In genomic region chr13:21169121-21169656, GRCm38 (mm10) we compare ENCODE assay signal across 9 mouse cellular contexts. TPM values are rescaled to one million over a fixed set of nuclear protein-coding genes. Genes with fewer than 3 reads are reported as not detected.
DNase-seq lines count a peak whose midpoint lies in the region; ATAC-seq and TF ChIP-seq lines count a peak whose summit lies in the region.
"Had no signal": no experiment of that assay in that cellular context is flagged by ENCODE, and none has a peak within 500 bp of the region (broad histone marks: within the 10 kb centered on the region; RNA-seq: fewer than 3 reads in every experiment).

No protein-coding gene starts in this region.

- peak overlapping the region; percentile 72 for H3K4me2 ChIP-seq in forebrain, embryonic 16.5 days (ENCODE audit: low read length)
- H3K4me2 ChIP-seq in liver, embryonic 11.5 days = peak overlapping the region; percentile 99
- peak overlapping the region; percentile 84 for H3K4me2 ChIP-seq in stomach, postnatal 0 days (replicated peaks; ENCODE audit: low read depth)

- DNase-seq in heart, embryonic 10.5 days (ENCODE audit: low spot score) = no peak
- no peak for DNase-seq in heart, adult 9 months (ENCODE audit: low spot score in 2 of 2)
- no peak for DNase-seq in G1E (ENCODE audit: low spot score)
- no peak for DNase-seq in liver, embryonic 11.5 days (ENCODE audit: low spot score)
- no peak for DNase-seq in stomach, postnatal 0 days (ENCODE audit: low spot score)
- no peak for DNase-seq in left cerebral cortex, adult 9 months (ENCODE audit: low spot score in 2 of 2)
- DNase-seq in testis, postnatal 14 days (ENCODE audit: low spot score) = no peak

- 4% methylated on average over 14 of the region's 14 CpGs for WGBS in heart, embryonic 10.5 days
- 3% methylated on average over 14 of the region's 14 CpGs for WGBS in forebrain, embryonic 16.5 days
- 2% methylated on average over 14 of the region's 14 CpGs for WGBS in liver, embryonic 11.5 days
- 2% methylated on average over 14 of the region's 14 CpGs for WGBS in stomach, postnatal 0 days

- H3K9ac ChIP-seq in forebrain, embryonic 16.5 days (replicated peaks; ENCODE audit: low read depth, low read length) = 0 out of 2 replicates have a peak overlapping the region, but pooled peaks have one; percentile 18
- 0 out of 2 replicates have a peak overlapping the region, but pooled peaks have one; percentile 4 for H3K9ac ChIP-seq in liver, embryonic 11.5 days (ENCODE audit: low read depth, low read length)
- H3K9ac ChIP-seq in stomach, postnatal 0 days (ENCODE audit: low read length) = no peak overlapping the region; the same call in 1 of the 2 replicates

- H3K9me3 ChIP-seq in heart, embryonic 10.5 days = no peaks in the 10 kb centered on the region
- no peaks in the 10 kb centered on the region for H3K9me3 ChIP-seq in G1E (replicated peaks)
- no peaks in the 10 kb centered on the region for H3K9me3 ChIP-seq in forebrain, embryonic 16.5 days (ENCODE audit: control insufficient read depth, low read length)
- H3K9me3 ChIP-seq in liver, embryonic 11.5 days (ENCODE audit: control insufficient read depth, low read length) = no peaks in the 10 kb centered on the region
- no peaks in the 10 kb centered on the region for H3K9me3 ChIP-seq in stomach, postnatal 0 days (ENCODE audit: control insufficient read depth, low read length)

- H3K27me3 ChIP-seq in heart, embryonic 10.5 days (ENCODE audit: insufficient read depth, poor library complexity, severe bottlenecking) = no peaks in the 10 kb centered on the region
- peaks cover 4% of the 10 kb centered on the region for H3K27me3 ChIP-seq in G1E (ENCODE audit: insufficient read depth, low read length)
- no peaks in the 10 kb centered on the region for H3K27me3 ChIP-seq in forebrain, embryonic 16.5 days (replicated peaks; ENCODE audit: control insufficient read depth, insufficient read depth, low read length)
- H3K27me3 ChIP-seq in liver, embryonic 11.5 days (replicated peaks; ENCODE audit: control insufficient read depth, insufficient read depth, low read length) = no peaks in the 10 kb centered on the region; the same call in 1 of the 2 replicates
- no peaks in the 10 kb centered on the region for H3K27me3 ChIP-seq in stomach, postnatal 0 days (ENCODE audit: control insufficient read depth, insufficient read depth, low read length)

- no peak for TF ChIP-seq EP300 in stomach, postnatal 0 days (optimal IDR thresholded peaks at IDR 0.05)

- H3K4me1 ChIP-seq in heart, embryonic 10.5 days = peaks cover 9% of the 10 kb centered on the region; the same call in 1 of the 2 replicates
- peaks cover 47% of the 10 kb centered on the region for H3K4me1 ChIP-seq in G1E (ENCODE audit: insufficient read depth, low read depth, low read length)
- peaks cover 20% of the 10 kb centered on the region for H3K4me1 ChIP-seq in forebrain, embryonic 16.5 days (replicated peaks; ENCODE audit: control insufficient read depth, insufficient read depth, low read length)
- peaks cover 8% of the 10 kb centered on the region for H3K4me1 ChIP-seq in liver, embryonic 11.5 days (replicated peaks; ENCODE audit: control insufficient read depth, insufficient read depth, low read length)
- H3K4me1 ChIP-seq in stomach, postnatal 0 days (replicated peaks; ENCODE audit: control insufficient read depth, insufficient read depth) = no peaks in the 10 kb centered on the region

- H3K36me3 ChIP-seq in heart, embryonic 10.5 days = no peaks in the 10 kb centered on the region
- H3K36me3 ChIP-seq in G1E (replicated peaks) = no peaks in the 10 kb centered on the region
- no peaks in the 10 kb centered on the region for H3K36me3 ChIP-seq in forebrain, embryonic 16.5 days (ENCODE audit: control insufficient read depth, insufficient read depth)
- H3K36me3 ChIP-seq in liver, embryonic 11.5 days (ENCODE audit: control insufficient read depth, insufficient read depth, low read length) = no peaks in the 10 kb centered on the region
- no peaks in the 10 kb centered on the region for H3K36me3 ChIP-seq in stomach, postnatal 0 days (ENCODE audit: control insufficient read depth, insufficient read depth, low read length)

- no peak for TF ChIP-seq CTCF in G1E (IDR thresholded peaks at IDR 0.05; ENCODE audit: low read depth, low read length)
- TF ChIP-seq CTCF in stomach, postnatal 0 days (IDR thresholded peaks at IDR 0.05; ENCODE audit: low read depth) = no peak

- peak overlapping the region; percentile 71 for H3K4me3 ChIP-seq in heart, embryonic 10.5 days
- peak overlapping the region; percentile 70 for H3K4me3 ChIP-seq in G1E (ENCODE audit: low read depth, low read length)
- H3K4me3 ChIP-seq in forebrain, embryonic 16.5 days (replicated peaks; ENCODE audit: low read length) = peak overlapping the region; percentile 48
- peak overlapping the region; percentile 69 for H3K4me3 ChIP-seq in liver, embryonic 11.5 days (ENCODE audit: low read depth, low read length)
- H3K4me3 ChIP-seq in stomach, postnatal 0 days (ENCODE audit: low read depth, low read length) = peak overlapping the region; percentile 46

- ATAC-seq in G1E (ENCODE audit: extremely low read depth, insufficient number of reproducible peaks, low FRiP score, poor library complexity, severe bottlenecking) = no peak
- no peak for ATAC-seq in forebrain, embryonic 16.5 days
- no peak for ATAC-seq in liver, embryonic 11.5 days (replicated peaks; ENCODE audit: low FRiP score)
- no peak for ATAC-seq in stomach, postnatal 0 days (ENCODE audit: low FRiP score, low TSS enrichment)

- H3K27ac ChIP-seq in heart, embryonic 10.5 days = no peak overlapping the region
- H3K27ac ChIP-seq in forebrain, embryonic 16.5 days (ENCODE audit: low read length) = no peak overlapping the region
- H3K27ac ChIP-seq in liver, embryonic 11.5 days (ENCODE audit: low read depth, low read length) = no peak overlapping the region
- H3K27ac ChIP-seq in stomach, postnatal 0 days (replicated peaks) = 0 out of 2 replicates have a peak overlapping the region, but pooled peaks have one; percentile 59

RNA-seq across cellular contexts. Expression of gene Trim27, which starts 10.1 kb away (rescaled TPM):
- polyA plus RNA-seq in heart, embryonic 10.5 days (2016; fragmentation: Nextera tagmentation; extraction: Ambion mirVana) = 108 and 152 TPM in 2 replicates
- 91.5 and 93.2 TPM in 2 replicates for total RNA-seq in G1E (2014; fragmentation: Nextera tagmentation)
- total RNA-seq in G1E (2017) = 173 and 196 TPM in 2 replicates
- 139 and 188 TPM in 2 replicates for polyA plus RNA-seq in G1E (2012)
- 89.7 and 96.6 TPM in 2 replicates for polyA plus RNA-seq in forebrain, embryonic 16.5 days (2015; fragmentation: Nextera tagmentation; extraction: Ambion mirVana)
- polyA plus RNA-seq in liver, embryonic 11.5 days (2014; fragmentation: Nextera tagmentation; extraction: Ambion mirVana) = 165 and 175 TPM in 2 replicates
- 58.5 and 60.2 TPM in 2 replicates for polyA plus RNA-seq in stomach, postnatal 0 days (2015; fragmentation: Nextera tagmentation; extraction: Ambion mirVana)

RNA-seq across cellular contexts. Expression of gene Olfr1368, which starts 23.5 kb away (rescaled TPM):
- not detected in 2 replicates for polyA plus RNA-seq in heart, embryonic 10.5 days (2016; fragmentation: Nextera tagmentation; extraction: Ambion mirVana)
- total RNA-seq in G1E (2014; fragmentation: Nextera tagmentation) = not detected in 2 replicates
- 0.11 TPM in 1 of 2 replicates, not detected in the other for total RNA-seq in G1E (2017)
- not detected in 2 replicates for polyA plus RNA-seq in G1E (2012)
- polyA plus RNA-seq in forebrain, embryonic 16.5 days (2015; fragmentation: Nextera tagmentation; extraction: Ambion mirVana) = not detected in 2 replicates
- polyA plus RNA-seq in liver, embryonic 11.5 days (2014; fragmentation: Nextera tagmentation; extraction: Ambion mirVana) = not detected in 2 replicates
- polyA plus RNA-seq in stomach, postnatal 0 days (2015; fragmentation: Nextera tagmentation; extraction: Ambion mirVana) = not detected in 2 replicates
- total RNA-seq: layer of hippocampus, postnatal 36 days had no signal

RNA-seq across cellular contexts. Expression of gene Olfr263, which starts 39.8 kb away (rescaled TPM):
- polyA plus RNA-seq in heart, embryonic 10.5 days (2016; fragmentation: Nextera tagmentation; extraction: Ambion mirVana) = not detected in 2 replicates
- total RNA-seq in G1E (2014; fragmentation: Nextera tagmentation) = not detected in 2 replicates
- 0.11 TPM in 1 of 2 replicates, not detected in the other for total RNA-seq in G1E (2017)
- polyA plus RNA-seq in G1E (2012) = not detected in 2 replicates
- polyA plus RNA-seq in forebrain, embryonic 16.5 days (2015; fragmentation: Nextera tagmentation; extraction: Ambion mirVana) = not detected in 2 replicates
- polyA plus RNA-seq in liver, embryonic 11.5 days (2014; fragmentation: Nextera tagmentation; extraction: Ambion mirVana) = not detected in 2 replicates
- polyA plus RNA-seq in stomach, postnatal 0 days (2015; fragmentation: Nextera tagmentation; extraction: Ambion mirVana) = not detected in 2 replicates
- total RNA-seq: layer of hippocampus, postnatal 36 days had no signal

RNA-seq across cellular contexts. Expression of gene Olfr1369-ps1, which starts 57.9 kb away (rescaled TPM):
- polyA plus RNA-seq in heart, embryonic 10.5 days (2016; fragmentation: Nextera tagmentation; extraction: Ambion mirVana) = 0.07 and 0.10 TPM in 2 replicates
- total RNA-seq in G1E (2014; fragmentation: Nextera tagmentation) (0.23 TPM in 1 of 2 replicates, not detected in the other), G1E (2017) (0.06 TPM in 1 of 2 replicates, not detected in the other)
- not detected in 2 replicates for polyA plus RNA-seq in G1E (2012)
- not detected in 2 replicates for polyA plus RNA-seq in forebrain, embryonic 16.5 days (2015; fragmentation: Nextera tagmentation; extraction: Ambion mirVana)
- polyA plus RNA-seq in liver, embryonic 11.5 days (2014; fragmentation: Nextera tagmentation; extraction: Ambion mirVana) = 0.14 and 0.22 TPM in 2 replicates
- polyA plus RNA-seq in stomach, postnatal 0 days (2015; fragmentation: Nextera tagmentation; extraction: Ambion mirVana) = 0.04 TPM in 2 replicates
- total RNA-seq: layer of hippocampus, postnatal 36 days had no signal
